ENCODE assay signal across 27 mouse cellular contexts in the genomic region with DNA sequence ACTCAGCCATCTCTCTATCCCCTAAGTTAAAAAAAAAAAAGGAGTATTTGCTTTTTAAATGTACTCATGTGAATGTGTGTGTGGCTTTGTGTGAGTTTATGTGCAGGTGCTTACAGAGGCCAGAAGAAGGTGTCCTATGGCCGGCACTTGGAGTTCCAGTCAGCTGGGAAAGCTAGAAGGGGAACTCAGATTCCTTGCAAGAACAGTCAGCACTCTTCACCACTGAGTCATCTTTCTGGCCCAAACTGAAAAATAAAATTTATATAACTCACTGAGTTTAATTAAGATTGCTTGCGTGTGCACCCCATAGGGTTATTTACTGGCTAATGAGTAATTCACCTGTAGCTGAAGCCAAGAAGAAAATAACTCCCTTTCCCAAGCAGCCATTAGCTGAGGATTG. TPM values are rescaled to one million over a fixed set of nuclear protein-coding genes. Genes with fewer than 3 reads are reported as not detected.
DNase-seq lines count a peak whose midpoint lies in the region; ATAC-seq and TF ChIP-seq lines count a peak whose summit lies in the region.
"Had no signal": no experiment of that assay in that cellular context is flagged by ENCODE, and none has a peak within 500 bp of the region (broad histone marks: within the 10 kb centered on the region; RNA-seq: fewer than 3 reads in every experiment).

No protein-coding gene starts in this region.

- no peak overlapping the region for H3K27ac ChIP-seq in gastrocnemius, adult 2 months
- no peak overlapping the region for H3K27ac ChIP-seq in stomach, postnatal 0 days (replicated peaks)
- H3K27ac ChIP-seq in forebrain, embryonic 11.5 days (ENCODE audit: low read depth, low read length) = no peak overlapping the region
- H3K27ac ChIP-seq: embryonic facial prominence, embryonic 13.5 days; embryonic facial prominence, embryonic 15.5 days; forebrain, embryonic 10.5 days; forebrain, embryonic 13.5 days; forebrain, embryonic 15.5 days had no signal

- H3K4me3 ChIP-seq in gastrocnemius, adult 2 months = no peak overlapping the region
- H3K4me3 ChIP-seq in stomach, postnatal 0 days (ENCODE audit: low read depth, low read length) = no peak overlapping the region
- H3K4me3 ChIP-seq in forebrain, embryonic 11.5 days (ENCODE audit: low read depth, low read length) = no peak overlapping the region
- H3K4me3 ChIP-seq: embryonic facial prominence, embryonic 13.5 days; embryonic facial prominence, embryonic 15.5 days; erythroblast, embryonic 14.5 days; forebrain, embryonic 10.5 days; forebrain, embryonic 13.5 days; forebrain, embryonic 15.5 days had no signal

- no peak for TF ChIP-seq CTCF in gastrocnemius, adult 2 months (IDR thresholded peaks at IDR 0.05)
- TF ChIP-seq CTCF in Patski (IDR thresholded peaks at IDR 0.05) = peak; percentile 42
- TF ChIP-seq CTCF in stomach, postnatal 0 days (IDR thresholded peaks at IDR 0.05; ENCODE audit: low read depth) = no peak

- POLR2A ChIA-PET in Patski (lab: Charles Lee) = no interaction called here

- no peak overlapping the region for H3K4me2 ChIP-seq in stomach, postnatal 0 days (replicated peaks; ENCODE audit: low read depth)
- no peak overlapping the region for H3K4me2 ChIP-seq in forebrain, embryonic 11.5 days (ENCODE audit: low read depth, low read length, severe bottlenecking)
- H3K4me2 ChIP-seq: embryonic facial prominence, embryonic 13.5 days; embryonic facial prominence, embryonic 15.5 days; forebrain, embryonic 13.5 days; forebrain, embryonic 15.5 days had no signal

- no peaks in the 10 kb centered on the region for H3K27me3 ChIP-seq in Patski
- no peaks in the 10 kb centered on the region for H3K27me3 ChIP-seq in stomach, postnatal 0 days (ENCODE audit: control insufficient read depth, insufficient read depth, low read length)
- H3K27me3 ChIP-seq in forebrain, embryonic 11.5 days (ENCODE audit: control insufficient read depth, insufficient read depth, low read length) = no peaks in the 10 kb centered on the region
- H3K27me3 ChIP-seq: embryonic facial prominence, embryonic 13.5 days; embryonic facial prominence, embryonic 15.5 days; forebrain, embryonic 13.5 days; forebrain, embryonic 15.5 days had no signal

- no peak for TF ChIP-seq EP300 in stomach, postnatal 0 days (optimal IDR thresholded peaks at IDR 0.05)

- WGBS in stomach, postnatal 0 days = 76% methylated on average over 2 of the region's 2 CpGs
- WGBS in forebrain, embryonic 11.5 days = 99% methylated on average over 2 of the region's 2 CpGs

- ATAC-seq in Patski = peak; percentile 57
- no peak for ATAC-seq in stomach, postnatal 0 days (ENCODE audit: low FRiP score, low TSS enrichment)
- ATAC-seq in forebrain, embryonic 11.5 days (replicated peaks; ENCODE audit: low FRiP score) = no peak
- ATAC-seq: CD4-positive, CD25-positive, alpha-beta regulatory T cell, adult 4 months; forebrain, embryonic 13.5 days; forebrain, embryonic 15.5 days; forebrain, postnatal 0 days had no signal

- in situ Hi-C loops in Patski (cut with MboI; ENCODE audit: low pct_unique_long_range_greater_than_20kb) = no loop called here

- CTCF ChIA-PET in Patski (lab: Charles Lee) = interaction anchor here (1.2 to 1.5 kb wide), 2 partner anchors 11 to 14 kb away, joined by 3 to 5 read pairs; no protein-coding TSS in a partner anchor

- intact Hi-C loops in gastrocnemius, adult 2 months (cut with DNase I) = no loop called here

- no peaks in the 10 kb centered on the region for H3K36me3 ChIP-seq in stomach, postnatal 0 days (ENCODE audit: control insufficient read depth, insufficient read depth, low read length)
- no peaks in the 10 kb centered on the region for H3K36me3 ChIP-seq in forebrain, embryonic 11.5 days (ENCODE audit: control insufficient read depth, insufficient read depth, low read length)
- H3K36me3 ChIP-seq: embryonic facial prominence, embryonic 13.5 days; embryonic facial prominence, embryonic 15.5 days; forebrain, embryonic 10.5 days; forebrain, embryonic 15.5 days; G1E had no signal

- no peaks in the 10 kb centered on the region for H3K4me1 ChIP-seq in stomach, postnatal 0 days (replicated peaks; ENCODE audit: control insufficient read depth, insufficient read depth)
- no peaks in the 10 kb centered on the region for H3K4me1 ChIP-seq in forebrain, embryonic 11.5 days (replicated peaks; ENCODE audit: control insufficient read depth, insufficient read depth, low read length)
- H3K4me1 ChIP-seq: embryonic facial prominence, embryonic 15.5 days; forebrain, embryonic 13.5 days; forebrain, embryonic 15.5 days had no signal

- H3K9me3 ChIP-seq in stomach, postnatal 0 days (ENCODE audit: control insufficient read depth, low read length) = no peaks in the 10 kb centered on the region
- H3K9me3 ChIP-seq in forebrain, embryonic 11.5 days (ENCODE audit: control insufficient read depth, low read length) = no peaks in the 10 kb centered on the region
- H3K9me3 ChIP-seq: embryonic facial prominence, embryonic 13.5 days; embryonic facial prominence, embryonic 15.5 days; forebrain, embryonic 13.5 days; forebrain, embryonic 15.5 days; G1E had no signal

- DNase-seq in gastrocnemius, adult 18-20 months (ENCODE audit: low spot score) = peak; percentile 5
- DNase-seq in gastrocnemius, adult 2 months = no peak
- DNase-seq in Muller cell, postnatal 12 days (ENCODE audit: inconsistent ontology term) = peak; percentile 31
- no peak for DNase-seq in Patski (ENCODE audit: low read depth, low spot score)
- DNase-seq in stomach, postnatal 0 days (ENCODE audit: low spot score) = peak; percentile 8
- DNase-seq in forebrain, embryonic 11.5 days (ENCODE audit: low spot score) = no peak
- no peak for DNase-seq in kidney, adult 9 months
- no peak for DNase-seq in gastrocnemius, postnatal 10 days
- DNase-seq: adrenal gland, adult 2 months; adrenal gland, postnatal 10 days; adrenal gland, postnatal 25 days; B cell, adult 2 months; cerebellum, adult 11-12 months; cerebellum, adult 2 months; cerebellum, adult 9-10 months; cerebellum, postnatal 10 days; cerebellum, postnatal 36 days; embryo, embryonic 11 days; forebrain, postnatal 0 days had no signal

- H3K9ac ChIP-seq in stomach, postnatal 0 days (ENCODE audit: low read length) = no peak overlapping the region
- H3K9ac ChIP-seq in forebrain, embryonic 11.5 days (ENCODE audit: low read length) = no peak overlapping the region
- H3K9ac ChIP-seq: embryonic facial prominence, embryonic 13.5 days; embryonic facial prominence, embryonic 15.5 days; forebrain, embryonic 13.5 days; forebrain, embryonic 15.5 days; forebrain, postnatal 0 days had no signal

RNA-seq across cellular contexts. Expression of a gene that starts 34.4 kb away (rescaled TPM):
- 10 to 100 TPM; 34.9 to 42.3 TPM for total RNA-seq in gastrocnemius, adult 18-20 months (2021)
- total RNA-seq in gastrocnemius, adult 2 months (2021) = 10 to 100 TPM; 40.0 to 41.8 TPM
- 36.5 TPM for polyA plus RNA-seq in Patski (2021)
- polyA plus RNA-seq in stomach, postnatal 0 days (2015; fragmentation: Nextera tagmentation; extraction: Ambion mirVana) = 23.3 and 27.0 TPM in 2 replicates
- polyA plus RNA-seq in forebrain, embryonic 11.5 days (2014; fragmentation: Nextera tagmentation; extraction: Ambion mirVana) = 7.7 and 12.8 TPM in 2 replicates
- 10 to 100 TPM; 25.2 to 44.4 TPM for total RNA-seq in gastrocnemius, postnatal 10 days (2021)

Comparison
In these comparisons a context has a peak if more than half of its experiments do, and no peak if none do; other contexts are left out.
1. DNase-seq: peak in gastrocnemius, adult 18-20 months (single experiment), Muller cell, postnatal 12 days (single experiment) and stomach, postnatal 0 days (single experiment); none in gastrocnemius, adult 2 months (single experiment), Patski (single experiment), forebrain, embryonic 11.5 days (single experiment), kidney, adult 9 months (single experiment) and gastrocnemius, postnatal 10 days (single experiment).